Mouse (Mus musculus) layer of hippocampus, postnatal 25 days (tissue): Measurements from ENCODE around the gene Gpr4. TPM values are rescaled to one million over a fixed set of nuclear protein-coding genes. Genes with fewer than 3 reads are reported as not detected.

Experiments
- DNase-seq, 2 experiments: peaks; one replicate each; pipeline ENCODE4 v3.0.0; 2022; ENCODE audit warnings: mixed read lengths in 2 of 2, low spot score in 1 of 2; ENCODE audit errors: extremely low spot score in 1 of 2
- total RNA-seq, 2 experiments: library from RNA; stranded (reverse); gene quantifications; 2 replicates each; pipeline ENCODE4 v1.2.3; 2021

Gene Gpr4
- total RNA-seq, 2 experiments from 2014 or later = 2.2 to 2.5 TPM

DNA sequence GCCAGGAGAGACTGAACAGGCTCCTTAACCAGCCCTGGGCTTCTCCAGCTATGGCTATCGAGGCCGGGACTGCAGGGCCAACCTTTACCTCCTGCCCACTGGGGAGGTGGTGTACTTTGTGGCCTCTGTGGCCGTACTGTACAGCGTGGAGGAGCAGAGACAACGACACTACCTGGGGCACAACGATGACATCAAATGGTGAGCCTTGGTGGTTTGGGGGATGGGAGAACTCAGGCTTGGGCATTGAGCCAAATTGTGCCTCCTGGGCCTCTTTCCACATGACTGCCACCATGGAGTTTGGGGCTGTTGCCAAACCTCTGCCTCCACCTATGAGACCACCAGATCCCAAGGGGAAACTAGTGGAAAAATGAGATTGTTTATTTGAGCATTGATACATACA lies 27.6 kb upstream of the Gpr4 start:
- DNase-seq = no peak

DNA sequence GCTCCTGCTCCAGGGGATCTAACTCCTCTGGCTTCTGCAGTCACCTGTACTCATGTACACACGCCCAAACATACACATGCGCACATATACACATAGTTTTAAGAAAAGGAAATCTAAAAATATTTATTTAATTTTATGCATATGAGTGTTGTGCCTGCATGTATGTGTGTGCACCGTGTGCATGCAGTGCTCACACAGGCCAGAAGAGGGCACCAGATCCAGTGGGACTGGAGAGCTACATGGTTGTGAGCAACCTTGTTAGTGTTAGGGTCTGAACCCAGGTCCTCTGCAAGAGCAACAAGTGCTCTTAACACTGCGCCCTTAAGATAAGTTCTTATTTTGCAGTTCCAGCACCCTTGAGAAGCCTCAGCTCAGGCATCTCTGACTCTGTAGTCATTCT lies 17.7 kb upstream of the Gpr4 start:
- DNase-seq = no peak

DNA sequence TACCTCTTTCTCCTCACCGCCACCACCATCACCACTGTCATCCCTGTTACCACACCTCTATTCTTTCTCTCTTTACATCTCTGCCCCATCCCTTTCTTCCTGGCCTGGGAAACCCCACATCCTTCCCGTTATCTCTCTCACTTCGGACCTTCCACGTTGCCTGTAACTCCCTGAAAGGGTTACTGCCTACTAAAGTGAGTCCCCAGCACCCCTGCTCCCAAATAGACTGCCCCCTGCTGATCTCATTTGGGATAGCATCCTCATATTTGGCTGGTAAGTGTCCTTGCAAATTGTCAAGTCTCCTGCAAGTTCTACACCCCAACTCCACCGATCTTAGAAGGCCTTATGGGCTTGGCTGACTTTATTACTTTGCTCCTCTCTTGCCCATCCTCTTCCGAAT lies 15.7 kb upstream of the Gpr4 start:
- peak in 1 of 2 experiments; percentile 56 for DNase-seq

DNA sequence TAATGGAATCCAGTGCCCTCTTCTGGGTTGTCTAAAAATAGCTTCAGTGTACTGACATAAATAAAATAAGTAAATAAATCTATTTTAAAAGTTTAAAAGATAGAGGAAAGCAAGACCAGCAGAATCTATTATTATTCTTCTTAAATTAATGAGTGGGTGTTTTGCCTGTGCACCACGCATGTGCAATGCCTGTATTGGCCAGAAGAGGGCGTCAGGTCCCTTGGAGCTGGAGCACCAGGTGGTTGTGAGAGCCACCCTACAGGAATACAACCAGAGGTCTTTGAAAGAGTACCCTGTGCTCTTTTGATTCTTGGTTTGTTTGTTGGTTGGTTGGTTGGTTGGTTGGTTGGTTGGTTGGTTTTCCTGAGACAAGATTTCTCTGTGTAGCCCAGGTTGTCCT lies 14.4 kb upstream of the Gpr4 start:
- peak in 1 of 2 experiments; percentile 53 for DNase-seq

DNA sequence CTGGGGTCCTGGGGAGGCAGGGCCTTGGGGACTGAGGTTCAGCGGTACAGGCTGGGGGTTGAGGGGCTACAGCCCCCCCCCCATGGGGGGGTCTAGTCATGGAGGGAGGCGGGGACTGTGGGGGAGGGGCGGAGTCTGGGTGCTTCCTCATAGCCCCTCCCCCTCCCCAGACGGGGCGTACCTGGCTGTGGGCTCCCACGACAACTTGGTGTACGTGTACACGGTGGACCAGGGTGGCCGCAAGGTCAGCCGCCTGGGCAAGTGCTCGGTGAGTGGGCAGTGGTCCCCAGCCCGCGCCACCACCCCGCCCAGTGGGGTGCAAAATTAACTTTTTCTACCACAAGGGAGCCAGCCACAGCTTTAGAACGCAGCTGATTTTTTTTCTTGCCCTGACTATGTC lies 10.7 kb upstream of the Gpr4 start:
- DNase-seq = no peak

DNA sequence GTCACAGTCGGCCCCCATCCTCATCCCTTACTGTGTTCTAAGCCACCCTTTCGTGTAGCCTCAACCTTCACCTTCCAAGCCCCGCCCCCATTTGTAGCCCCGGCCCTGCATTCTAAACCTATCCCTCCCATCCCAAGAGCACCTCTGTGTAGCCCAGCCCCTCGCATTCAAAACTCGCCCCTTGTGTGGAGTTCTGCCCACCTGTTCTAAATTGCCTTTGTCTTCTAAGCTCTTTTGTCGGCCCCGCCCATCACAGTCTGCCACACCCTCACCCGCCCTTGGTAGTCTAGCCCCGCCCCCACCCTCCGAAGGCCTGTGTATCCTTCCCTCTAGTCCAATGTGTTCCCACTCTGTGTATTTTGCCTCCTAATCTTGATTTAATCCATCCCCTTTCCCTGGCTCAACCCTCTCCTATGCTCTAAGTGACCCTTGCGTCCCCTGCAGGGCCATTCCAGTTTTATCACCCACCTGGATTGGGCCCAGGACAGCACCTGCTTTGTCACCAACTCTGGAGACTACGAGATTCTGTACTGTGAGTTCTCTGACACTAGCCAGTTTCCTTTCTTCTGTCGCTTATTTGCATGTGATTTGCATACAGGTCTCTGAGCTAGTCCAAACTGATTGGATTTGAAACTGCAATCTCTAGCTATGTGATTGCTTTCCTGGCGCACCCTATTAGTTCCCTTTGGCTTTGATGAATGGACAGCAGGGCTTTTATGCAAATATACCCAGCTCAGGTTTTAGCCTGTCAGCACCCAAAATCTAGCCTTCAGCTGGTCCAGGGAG lies 10.1 kb upstream of the Gpr4 start:
- DNase-seq = no peak

DNA sequence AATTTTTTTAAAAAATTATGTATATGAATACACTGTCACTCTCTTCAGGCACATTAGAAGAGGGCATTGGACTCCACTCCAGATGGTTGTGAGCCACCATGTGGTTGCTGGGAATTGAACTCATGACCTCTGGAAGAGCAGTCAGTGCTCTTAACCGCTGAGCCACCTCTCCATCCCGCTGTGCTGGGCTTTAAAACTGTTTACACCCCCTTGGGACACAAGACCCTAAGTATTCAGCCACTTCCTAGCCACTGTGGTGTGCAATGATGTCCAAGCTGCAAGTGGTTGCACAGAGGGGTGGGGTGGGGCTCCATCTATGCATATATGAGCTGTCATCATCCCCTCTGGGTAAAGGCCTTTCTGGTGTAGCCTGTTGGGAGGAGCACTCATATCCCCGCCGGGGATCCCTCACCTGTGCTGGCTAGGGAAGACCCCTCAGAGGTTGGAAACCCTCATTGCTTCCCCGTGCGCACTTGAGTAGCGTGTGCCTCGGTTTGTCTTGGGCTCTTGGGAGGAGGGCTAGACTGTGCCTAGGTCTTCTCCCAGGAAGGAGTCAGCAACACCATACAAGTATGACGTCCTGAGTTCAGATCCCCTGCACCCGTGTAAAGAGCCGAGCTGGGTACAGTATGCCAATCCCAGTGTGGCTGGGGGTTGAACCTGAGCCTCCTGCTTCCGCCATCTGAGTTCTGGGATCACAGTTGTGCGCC lies 4.0 kb upstream of the Gpr4 start:
- no peak for DNase-seq

DNA sequence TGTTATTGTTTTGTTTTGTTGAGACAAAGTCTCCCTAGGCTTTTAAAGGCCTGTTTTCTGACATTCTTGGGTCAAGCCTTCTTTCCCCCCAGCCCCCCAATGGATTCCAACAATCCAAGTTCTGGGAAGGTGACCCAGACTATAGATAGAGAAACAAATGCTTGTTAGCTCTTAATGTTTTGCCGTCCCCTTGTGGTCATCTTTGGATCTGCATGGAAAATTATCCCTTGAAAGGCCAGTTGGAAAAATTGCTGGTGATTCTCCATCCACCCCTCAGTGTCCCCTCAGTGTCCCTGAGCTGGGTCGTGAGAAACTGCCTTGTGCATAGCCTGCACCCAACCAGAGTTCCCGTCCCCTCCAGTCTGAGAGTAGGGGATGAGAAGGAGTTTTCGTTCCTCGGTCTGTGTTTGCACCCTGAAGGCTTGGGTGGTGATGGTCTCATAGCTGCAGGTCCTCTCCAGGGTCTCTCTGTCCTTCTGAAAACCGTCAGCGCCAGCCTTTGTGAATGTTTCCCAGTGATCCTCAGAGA lies 3.3 kb upstream of the Gpr4 start:
- DNase-seq = peak in 1 of 2 experiments; percentile 64

DNA sequence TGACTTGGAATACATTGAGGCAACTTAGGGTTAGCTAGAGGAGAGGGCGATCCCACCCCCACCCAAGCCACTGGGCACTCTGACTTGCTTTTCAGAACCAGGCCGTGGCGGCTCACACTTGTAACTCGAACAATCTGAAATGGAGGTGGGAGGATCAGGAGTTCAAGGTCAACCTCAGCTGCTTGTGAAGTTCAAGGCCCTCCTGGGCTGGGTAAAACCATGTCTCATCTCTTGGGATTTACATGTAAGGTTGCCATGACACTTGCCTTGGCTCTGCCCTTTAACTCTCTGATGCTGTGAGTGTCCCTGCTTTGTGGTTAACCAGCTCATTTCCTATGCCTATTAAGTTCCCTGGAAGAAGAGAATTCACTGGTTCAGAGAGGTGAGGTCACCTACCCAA lies 2.8 kb upstream of the Gpr4 start:
- no peak for DNase-seq

DNA sequence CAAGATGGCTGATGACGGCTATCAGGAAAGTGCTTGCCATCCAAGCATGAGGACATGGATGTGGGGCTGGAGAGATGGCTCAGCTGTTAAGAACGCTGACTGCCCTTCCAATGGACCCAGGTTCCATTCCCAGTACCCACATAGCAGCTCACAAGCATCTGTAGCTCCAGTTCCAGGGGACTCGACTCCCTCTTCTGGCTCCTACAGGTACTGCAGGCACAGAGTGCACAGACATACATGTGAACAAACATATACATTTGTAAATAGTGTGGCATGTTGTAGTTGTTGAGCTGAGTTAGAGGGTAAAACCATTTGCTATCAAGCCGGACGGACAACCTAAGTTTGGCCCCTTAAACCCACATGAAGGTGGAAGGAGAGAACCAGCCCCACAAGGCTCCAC lies 2.3 kb upstream of the Gpr4 start:
- DNase-seq = no peak

DNA sequence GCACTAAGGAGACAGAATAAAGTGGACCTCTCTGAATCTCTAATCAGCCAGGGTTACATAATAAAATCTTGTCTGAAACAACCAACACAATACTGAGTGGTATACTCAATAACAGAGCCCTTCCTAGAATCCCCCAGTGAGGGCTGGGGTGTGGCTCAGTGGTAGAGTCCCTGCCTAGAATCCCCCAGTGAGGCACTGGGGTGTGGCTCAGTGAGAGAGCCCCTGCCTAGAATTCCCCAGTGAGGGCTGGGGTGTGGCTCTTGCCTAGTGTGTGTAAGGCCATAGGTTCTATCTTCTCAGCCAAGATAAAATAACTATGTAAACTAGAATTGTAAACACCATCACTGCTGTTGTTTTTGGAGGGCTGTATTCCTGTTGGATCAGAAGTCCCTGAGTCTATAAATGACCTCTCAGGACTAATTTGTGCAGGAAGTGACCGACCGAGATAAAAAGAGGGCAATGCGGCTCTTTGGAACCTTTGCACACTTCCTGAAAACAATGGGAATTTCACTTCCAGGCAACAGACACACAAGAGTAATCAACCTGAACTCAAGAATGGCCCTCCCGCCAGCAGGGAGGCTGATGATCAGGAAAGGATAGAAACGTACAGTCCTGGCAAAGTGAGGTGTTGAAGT lies 1.2 kb upstream of the Gpr4 start:
- no peak for DNase-seq

DNA sequence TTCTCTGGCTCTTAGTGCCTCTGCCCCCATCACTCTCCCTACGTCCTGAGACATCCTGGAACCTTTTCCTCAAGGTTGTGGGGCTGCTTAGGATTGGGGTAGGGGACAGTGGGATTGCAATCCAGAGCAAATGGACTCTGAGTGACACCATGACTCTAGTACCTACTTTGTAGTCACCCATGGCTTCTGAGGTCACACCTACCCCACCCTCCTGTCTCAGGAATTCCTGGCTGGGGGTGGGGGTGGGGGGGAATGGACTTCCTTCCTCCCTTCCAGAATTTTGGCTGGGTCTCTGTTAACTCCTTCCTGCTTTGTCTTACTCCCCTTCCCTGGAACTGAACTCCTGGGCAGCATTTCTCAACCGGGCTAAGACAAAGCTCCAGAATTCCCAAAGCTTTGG lies 1.0 kb downstream of the Gpr4 start:
- DNase-seq = no peak

DNA sequence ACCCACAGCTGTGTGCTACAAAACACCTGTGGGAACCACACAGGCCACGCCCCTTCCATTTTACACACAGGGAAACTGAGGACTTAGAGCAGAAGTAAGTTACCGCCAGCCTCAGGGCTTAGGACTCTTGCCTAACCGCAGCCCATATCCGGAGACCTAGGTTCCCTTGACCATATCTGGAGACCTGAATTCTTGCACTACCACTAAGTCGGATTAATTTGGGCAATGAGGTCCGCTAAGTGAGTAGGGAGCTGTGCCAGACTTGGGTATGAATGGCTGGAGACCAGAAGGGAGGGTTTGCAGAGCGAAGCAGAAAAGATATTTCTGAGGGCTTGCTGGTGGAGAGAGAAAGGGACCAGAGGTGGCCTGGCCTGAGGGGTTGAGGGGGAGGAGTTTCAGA lies 2.0 kb downstream of the Gpr4 start:
- no peak for DNase-seq

DNA sequence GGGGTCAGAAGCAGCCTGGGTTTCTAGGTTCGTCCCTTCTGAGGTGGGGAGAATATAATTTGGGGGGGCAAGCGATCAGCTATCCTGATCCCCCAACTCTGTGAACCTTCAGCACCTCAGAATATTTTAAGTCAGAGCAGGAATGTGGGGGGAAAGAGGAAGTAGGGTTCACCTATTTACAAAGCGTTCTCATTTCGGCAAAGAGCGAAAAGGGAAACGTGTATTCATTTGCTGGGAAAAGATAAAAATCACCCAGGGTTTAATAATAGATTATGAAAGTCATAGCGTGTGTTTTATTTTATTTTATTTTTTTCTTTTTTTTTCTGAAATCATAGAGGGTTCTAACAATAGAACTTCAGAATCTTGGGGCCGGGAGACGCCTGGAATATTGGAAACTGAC lies 2.6 kb downstream of the Gpr4 start:
- no peak for DNase-seq

DNA sequence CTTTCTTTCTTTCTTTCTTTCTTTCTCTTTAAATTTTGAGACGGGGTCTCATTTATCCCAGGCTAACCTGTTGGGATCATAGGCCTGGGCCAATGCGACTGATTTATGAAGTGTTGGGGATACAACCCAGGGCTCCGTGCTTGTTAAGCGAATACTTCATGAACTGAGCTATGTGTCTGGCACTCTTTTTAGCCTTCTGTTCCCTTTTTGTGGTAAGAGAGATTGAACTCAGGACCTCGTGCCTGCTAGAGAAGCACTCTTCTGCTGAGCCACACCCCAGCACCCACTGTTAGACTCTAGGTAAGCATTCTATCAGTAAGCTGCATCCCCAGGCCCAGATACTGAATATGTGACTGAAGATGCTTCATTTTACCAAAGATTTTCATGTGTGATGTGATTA lies 5.2 kb downstream of the Gpr4 start:
- no peak for DNase-seq

DNA sequence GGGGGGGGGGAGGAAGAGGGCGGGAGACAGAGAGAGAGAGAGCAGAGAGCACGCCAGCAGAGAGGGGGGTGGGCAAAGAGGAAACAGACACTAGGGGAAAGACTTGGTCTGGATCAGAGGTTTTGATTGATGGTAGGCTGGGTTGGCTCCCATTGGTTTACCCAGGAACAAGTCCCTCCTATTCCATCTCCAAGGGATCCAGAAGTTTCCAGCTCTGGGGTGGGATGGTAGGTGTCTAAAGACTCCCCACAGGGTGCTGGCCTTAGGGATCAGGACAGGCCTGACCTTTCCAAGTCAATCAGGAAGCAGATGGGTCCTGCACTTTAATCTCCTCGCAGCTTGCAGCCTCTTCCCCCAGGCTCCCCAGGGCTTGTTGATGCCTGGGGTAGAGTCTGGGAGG lies 5.6 kb downstream of the Gpr4 start:
- DNase-seq = no peak

DNA sequence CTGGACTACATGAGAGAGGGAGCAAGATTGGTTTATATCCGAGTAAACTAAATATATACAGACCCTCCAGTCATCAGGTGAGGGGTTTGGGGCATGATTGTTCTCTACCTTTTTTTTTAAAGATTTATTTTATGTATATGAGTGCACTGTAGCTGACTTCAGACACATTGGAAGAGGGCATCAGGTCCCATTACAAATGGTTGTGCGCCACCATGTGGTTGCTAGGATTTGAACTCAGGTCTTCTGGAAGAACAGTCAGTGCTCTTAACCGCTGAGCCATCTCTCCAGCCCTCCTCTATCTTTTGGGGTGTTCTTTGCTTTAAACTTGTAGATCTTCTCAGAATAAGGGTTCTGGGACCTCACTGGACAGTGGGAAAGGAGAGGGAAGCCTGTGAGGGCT lies 7.7 kb downstream of the Gpr4 start:
- no peak for DNase-seq

DNA sequence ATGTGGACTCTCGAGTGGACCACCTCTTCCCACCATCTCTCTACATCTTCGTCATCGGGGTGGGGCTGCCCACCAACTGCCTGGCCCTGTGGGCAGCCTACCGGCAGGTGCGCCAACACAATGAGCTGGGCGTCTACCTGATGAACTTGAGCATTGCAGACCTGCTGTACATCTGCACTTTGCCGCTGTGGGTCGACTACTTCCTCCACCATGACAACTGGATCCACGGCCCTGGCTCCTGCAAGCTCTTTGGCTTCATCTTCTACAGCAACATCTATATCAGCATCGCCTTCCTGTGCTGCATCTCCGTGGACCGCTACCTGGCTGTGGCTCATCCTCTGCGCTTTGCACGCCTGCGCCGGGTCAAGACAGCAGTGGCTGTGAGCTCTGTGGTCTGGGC lies 9.9 kb downstream of the Gpr4 start:
- DNase-seq = no peak

DNA sequence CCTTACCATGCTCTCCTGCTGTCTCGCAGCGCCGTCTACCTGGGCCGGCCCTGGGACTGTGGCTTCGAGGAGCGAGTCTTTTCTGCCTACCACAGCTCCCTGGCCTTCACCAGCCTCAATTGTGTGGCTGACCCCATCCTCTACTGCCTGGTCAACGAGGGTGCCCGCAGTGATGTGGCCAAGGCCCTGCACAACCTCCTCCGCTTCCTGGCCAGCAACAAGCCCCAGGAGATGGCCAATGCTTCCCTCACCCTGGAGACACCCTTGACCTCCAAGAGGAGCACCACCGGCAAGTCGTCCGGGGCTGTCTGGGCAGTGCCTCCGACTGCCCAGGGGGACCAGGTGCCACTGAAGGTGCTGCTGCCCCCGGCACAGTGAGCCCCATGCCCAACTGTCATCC lies 10.5 kb downstream of the Gpr4 start:
- DNase-seq = no peak

DNA sequence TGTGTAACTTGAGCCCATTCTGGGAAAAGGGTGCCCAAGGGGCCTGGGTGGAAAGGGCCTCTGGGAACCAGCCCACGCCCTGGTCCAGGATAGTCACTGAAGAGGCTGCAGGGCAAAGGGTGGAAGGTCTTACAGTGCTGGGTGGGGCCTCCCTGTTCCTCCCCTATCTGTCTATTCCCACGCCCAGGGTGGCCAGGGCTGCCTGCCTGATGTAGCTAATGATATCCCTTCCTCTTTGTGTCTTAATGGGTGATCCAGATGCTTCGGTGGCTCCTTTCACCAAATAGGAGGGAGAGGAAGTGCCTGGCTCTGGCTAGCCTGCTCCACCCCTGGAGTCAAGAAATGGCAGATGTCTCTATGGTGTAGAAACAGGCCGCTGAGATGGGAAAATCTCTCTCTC lies 12.6 kb downstream of the Gpr4 start:
- DNase-seq = no peak
